Mouse (Mus musculus): Measurements from ENCODE around the gene Bicc1. TPM values are rescaled to one million over a fixed set of nuclear protein-coding genes. Genes with fewer than 3 reads are reported as not detected.

Gene Bicc1
- polyA plus RNA-seq, 1 experiment from 2014 or later: 5.9 TPM

DNA sequence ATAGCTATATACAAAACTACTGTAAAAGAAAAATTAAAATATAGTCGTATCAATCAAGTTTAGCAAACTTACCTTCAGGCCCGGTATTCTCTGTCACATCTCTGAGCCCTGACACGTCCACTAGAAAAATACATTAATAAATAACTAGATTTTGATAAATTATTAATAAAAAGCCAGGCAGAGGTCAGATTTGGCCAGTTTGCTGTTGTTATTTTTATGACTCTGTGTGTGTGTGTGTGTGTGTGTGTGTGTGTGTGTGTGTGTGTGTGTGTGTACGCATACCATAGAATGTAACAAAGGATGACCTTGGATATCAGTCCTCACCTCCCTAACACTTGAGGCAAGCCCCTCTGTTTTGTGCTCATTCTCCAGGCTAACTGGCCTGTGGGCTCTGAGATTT is 22.4 kb upstream of the Bicc1 start:
- Histone ChIP-seq H3K27ac (no peak overlapping the region), H3K4me1 (replicated peaks) (no peaks in the 10 kb centered on the region), H3K9me3 (no peaks in the 10 kb centered on the region), H3K9ac (no peak overlapping the region), H3K27me3 (no peaks in the 10 kb centered on the region), H3K36me3 (no peaks in the 10 kb centered on the region), H3K4me2 (no peak overlapping the region), H3K4me3 (no peak overlapping the region)
- ATAC-seq (ENCODE audit: low FRiP score): no peak
- WGBS: 84% methylated on average over 4 of the region's 4 CpGs

GRCm38 (mm10) chr10:71181091-71181490 is 21.6 kb upstream of the Bicc1 start:
- no peaks in the 10 kb centered on the region for H3K9me3 ChIP-seq
- H3K36me3 ChIP-seq: no peaks in the 10 kb centered on the region
- ATAC-seq (ENCODE audit: low FRiP score): no peak
- no peak overlapping the region for H3K27ac ChIP-seq
- no peak overlapping the region for H3K9ac ChIP-seq
- no peaks in the 10 kb centered on the region for H3K27me3 ChIP-seq
- WGBS: 82% methylated on average over 2 of the region's 2 CpGs
- H3K4me2 ChIP-seq: no peak overlapping the region
- H3K4me1 ChIP-seq (replicated peaks): no peaks in the 10 kb centered on the region
- no peak overlapping the region for H3K4me3 ChIP-seq

DNA sequence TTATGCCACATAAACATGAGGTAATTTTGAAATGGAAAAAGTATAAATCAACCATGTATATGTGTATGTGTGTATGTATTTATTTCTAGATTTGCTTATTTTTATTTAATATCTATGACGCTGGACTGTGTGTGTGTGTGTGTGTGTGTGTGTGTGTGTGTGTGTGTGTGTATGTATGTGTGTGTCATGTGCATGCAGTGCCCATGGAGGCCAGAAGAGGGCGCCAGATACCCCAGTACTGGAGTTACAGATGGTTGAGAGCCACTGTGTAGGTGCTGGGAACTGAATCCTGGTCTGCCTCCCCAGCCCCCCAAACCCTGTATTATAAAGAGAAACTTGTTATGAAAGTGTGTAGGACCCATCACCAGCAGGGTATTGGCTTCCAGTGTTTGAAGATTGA is 20.6 kb upstream of the Bicc1 start:
- Histone ChIP-seq H3K27me3 (no peaks in the 10 kb centered on the region), H3K9me3 (no peaks in the 10 kb centered on the region), H3K27ac (no peak overlapping the region), H3K4me2 (no peak overlapping the region), H3K4me1 (replicated peaks) (no peaks in the 10 kb centered on the region), H3K4me3 (no peak overlapping the region), H3K36me3 (no peaks in the 10 kb centered on the region), H3K9ac (no peak overlapping the region)
- 84% methylated on average over 2 of the region's 2 CpGs for WGBS
- no peak for ATAC-seq (ENCODE audit: low FRiP score)

- H3K4me1 ChIP-seq (replicated peaks): no peaks in the 10 kb centered on the region
- H3K4me3 ChIP-seq: no peak overlapping the region
- H3K4me2 ChIP-seq: no peak overlapping the region
- H3K27me3 ChIP-seq: no peaks in the 10 kb centered on the region
- no peak for ATAC-seq (ENCODE audit: low FRiP score)
- 90% methylated on average over 7 of the region's 7 CpGs for WGBS
- H3K36me3 ChIP-seq: no peaks in the 10 kb centered on the region
- H3K9me3 ChIP-seq: no peaks in the 10 kb centered on the region
- no peak overlapping the region for H3K9ac ChIP-seq
- H3K27ac ChIP-seq: no peak overlapping the region
These were observed 17.7 kb upstream of the Bicc1 start for GRCm38 (mm10) chr10:71177201-71177600.

DNA sequence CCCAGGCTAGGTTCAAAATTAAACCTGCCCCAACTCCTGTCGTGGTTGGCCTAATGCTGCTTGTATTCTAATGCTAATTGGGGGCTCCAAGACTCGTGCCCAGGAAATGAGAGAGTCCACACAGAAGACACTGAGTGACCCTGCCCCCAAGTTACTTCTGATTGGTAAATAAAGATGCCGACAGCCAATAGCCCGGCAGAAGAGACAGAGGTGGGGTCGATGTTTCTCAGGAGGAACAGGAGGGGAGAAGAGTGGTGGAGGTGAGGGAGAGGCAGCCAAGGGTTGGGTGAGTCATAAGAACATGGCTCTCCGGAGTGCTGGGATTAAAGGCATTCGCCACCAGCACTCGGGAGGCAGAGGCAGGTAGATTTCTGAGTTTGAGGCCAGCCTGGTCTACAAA is 16.8 kb upstream of the Bicc1 start:
- Histone ChIP-seq H3K9me3 (no peaks in the 10 kb centered on the region), H3K27ac (no peak overlapping the region), H3K4me1 (replicated peaks) (no peaks in the 10 kb centered on the region), H3K9ac (no peak overlapping the region), H3K4me2 (no peak overlapping the region), H3K36me3 (no peaks in the 10 kb centered on the region), H3K4me3 (no peak overlapping the region), H3K27me3 (no peaks in the 10 kb centered on the region)
- 76% methylated on average over 8 of the region's 8 CpGs for WGBS
- no peak for ATAC-seq (ENCODE audit: low FRiP score)

DNA sequence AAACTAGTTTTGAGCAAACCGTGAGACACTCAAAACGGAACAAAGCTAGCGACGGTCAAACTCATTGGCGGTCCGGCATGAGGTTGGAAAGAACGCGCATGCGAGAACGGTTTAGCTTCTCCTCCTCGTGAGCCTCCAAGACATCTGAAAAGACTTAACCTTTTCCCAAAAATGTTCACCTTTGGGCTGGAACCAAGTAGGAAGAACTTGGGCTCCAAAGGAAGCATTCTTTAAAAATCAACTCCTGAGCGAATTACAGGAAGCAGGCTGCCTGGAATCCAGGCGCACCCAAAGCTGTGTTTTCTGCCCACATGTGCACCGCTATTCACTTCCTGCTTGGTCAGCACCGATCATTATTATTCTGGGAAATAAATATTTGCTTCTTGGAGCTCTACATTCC is 15.8 kb upstream of the Bicc1 start:
- Histone ChIP-seq H3K9me3 (no peaks in the 10 kb centered on the region), H3K9ac (no peak overlapping the region), H3K36me3 (no peaks in the 10 kb centered on the region), H3K27ac (no peak overlapping the region), H3K4me2 (no peak overlapping the region), H3K4me3 (no peak overlapping the region), H3K27me3 (no peaks in the 10 kb centered on the region), H3K4me1 (replicated peaks) (no peaks in the 10 kb centered on the region)
- 96% methylated on average over 15 of the region's 15 CpGs for WGBS
- no peak for ATAC-seq (ENCODE audit: low FRiP score)

DNA sequence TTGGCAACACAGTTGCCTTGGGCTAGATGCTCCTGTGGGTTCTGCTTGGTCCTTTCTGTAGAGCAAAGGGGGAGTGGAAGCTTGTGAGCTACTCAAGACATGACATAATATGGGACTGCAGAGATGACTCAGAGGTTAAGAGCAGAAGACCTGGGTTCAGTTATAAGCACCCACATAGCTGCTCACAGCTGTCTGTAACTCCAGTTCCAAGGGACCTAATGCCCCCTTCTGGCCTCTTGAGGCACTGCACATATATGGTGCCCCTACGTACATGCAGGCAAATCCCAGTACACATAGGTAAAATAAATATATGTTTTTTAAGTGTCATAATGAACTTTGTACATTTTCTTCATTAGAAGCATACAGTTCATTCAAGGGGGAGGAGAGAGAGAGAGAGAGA is 11.9 kb upstream of the Bicc1 start:
- Histone ChIP-seq H3K27ac (no peak overlapping the region), H3K4me3 (no peak overlapping the region), H3K4me2 (no peak overlapping the region), H3K27me3 (no peaks in the 10 kb centered on the region), H3K36me3 (no peaks in the 10 kb centered on the region), H3K9me3 (no peaks in the 10 kb centered on the region), H3K4me1 (replicated peaks) (no peaks in the 10 kb centered on the region), H3K9ac (no peak overlapping the region)
- ATAC-seq (ENCODE audit: low FRiP score): no peak
- WGBS: 100% methylated on average over 1 of the region's 1 CpGs

DNA sequence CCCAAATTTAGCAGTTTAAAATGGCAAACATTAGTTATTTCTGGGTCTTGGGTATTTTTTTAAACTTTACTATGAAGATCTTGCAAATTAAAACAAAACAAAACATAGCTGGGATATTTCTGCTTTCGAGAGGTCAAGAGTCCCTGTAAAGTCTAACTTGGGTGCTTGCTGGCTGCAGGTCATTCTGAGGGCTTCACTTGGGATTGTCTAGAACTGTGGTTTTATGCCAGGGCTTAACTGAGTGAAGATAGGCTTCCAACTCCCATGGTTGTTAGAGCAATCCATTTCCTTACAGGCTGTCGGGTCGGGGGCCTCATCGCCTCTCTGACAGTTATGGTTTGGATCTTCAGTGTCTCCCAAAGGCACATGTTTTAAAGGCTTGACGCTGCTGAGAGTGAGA is 11.3 kb upstream of the Bicc1 start:
- Histone ChIP-seq H3K27ac (no peak overlapping the region), H3K4me1 (replicated peaks) (no peaks in the 10 kb centered on the region), H3K9ac (no peak overlapping the region), H3K9me3 (no peaks in the 10 kb centered on the region), H3K27me3 (no peaks in the 10 kb centered on the region), H3K4me3 (no peak overlapping the region), H3K36me3 (no peaks in the 10 kb centered on the region), H3K4me2 (no peak overlapping the region)
- WGBS: 90% methylated on average over 5 of the region's 5 CpGs
- ATAC-seq (ENCODE audit: low FRiP score): no peak

GRCm38 (mm10) chr10:71169811-71170210 is 10.3 kb upstream of the Bicc1 start:
- H3K27ac ChIP-seq: no peak overlapping the region
- no peaks in the 10 kb centered on the region for H3K36me3 ChIP-seq
- no peaks in the 10 kb centered on the region for H3K4me1 ChIP-seq (replicated peaks)
- no peak overlapping the region for H3K9ac ChIP-seq
- 93% methylated on average over 10 of the region's 10 CpGs for WGBS
- H3K27me3 ChIP-seq: no peaks in the 10 kb centered on the region
- no peak overlapping the region for H3K4me3 ChIP-seq
- H3K4me2 ChIP-seq: no peak overlapping the region
- no peak for ATAC-seq (ENCODE audit: low FRiP score)
- no peaks in the 10 kb centered on the region for H3K9me3 ChIP-seq

GRCm38 (mm10) chr10:71169171-71169570 is 9.7 kb upstream of the Bicc1 start:
- H3K4me2 ChIP-seq: no peak overlapping the region
- no peaks in the 10 kb centered on the region for H3K9me3 ChIP-seq
- ATAC-seq (ENCODE audit: low FRiP score): no peak
- no peak overlapping the region for H3K27ac ChIP-seq
- H3K27me3 ChIP-seq: no peaks in the 10 kb centered on the region
- H3K9ac ChIP-seq: no peak overlapping the region
- WGBS: 61% methylated on average over 4 of the region's 4 CpGs
- no peak overlapping the region for H3K4me3 ChIP-seq
- H3K4me1 ChIP-seq (replicated peaks): no peaks in the 10 kb centered on the region
- no peaks in the 10 kb centered on the region for H3K36me3 ChIP-seq

- WGBS: 78% methylated on average over 12 of the region's 12 CpGs
- H3K4me1 ChIP-seq (replicated peaks): peaks cover 9% of the 10 kb centered on the region
- H3K36me3 ChIP-seq: no peaks in the 10 kb centered on the region
- H3K27ac ChIP-seq: no peak overlapping the region
- H3K9ac ChIP-seq: no peak overlapping the region
- no peak for ATAC-seq (ENCODE audit: low FRiP score)
- H3K4me3 ChIP-seq: no peak overlapping the region
- no peaks in the 10 kb centered on the region for H3K9me3 ChIP-seq
- H3K27me3 ChIP-seq: peaks cover 28% of the 10 kb centered on the region
- no peak overlapping the region for H3K4me2 ChIP-seq
These were observed 949 bp upstream of the Bicc1 start for GRCm38 (mm10) chr10:71160449-71160848.

- Histone ChIP-seq H3K9ac (peak overlapping the region; percentile 78), H3K4me2 (peak overlapping the region; percentile 94), H3K36me3 (no peaks in the 10 kb centered on the region), H3K4me3 (peak overlapping the region; percentile 73), H3K4me1 (replicated peaks) (peaks cover 9% of the 10 kb centered on the region), H3K27me3 (peaks cover 30% of the 10 kb centered on the region), H3K9me3 (no peaks in the 10 kb centered on the region), H3K27ac (peak overlapping the region; percentile 52; the same call in 1 of the 2 replicates)
- peak; percentile 86 for ATAC-seq (ENCODE audit: low FRiP score)
- 0% methylated on average over 53 of the region's 65 CpGs for WGBS
These were observed 392 bp downstream of the Bicc1 start for GRCm38 (mm10) chr10:71158940-71159675.

- ATAC-seq (ENCODE audit: low FRiP score): no peak
- no peak overlapping the region for H3K4me3 ChIP-seq
- 85% methylated on average over 5 of the region's 5 CpGs for WGBS
- H3K4me2 ChIP-seq: no peak overlapping the region
- peaks cover 9% of the 10 kb centered on the region for H3K4me1 ChIP-seq (replicated peaks)
- no peaks in the 10 kb centered on the region for H3K36me3 ChIP-seq
- no peak overlapping the region for H3K9ac ChIP-seq
- no peak overlapping the region for H3K27ac ChIP-seq
- peaks cover 23% of the 10 kb centered on the region for H3K27me3 ChIP-seq
- H3K9me3 ChIP-seq: no peaks in the 10 kb centered on the region
These were observed 2.9 kb downstream of the Bicc1 start for GRCm38 (mm10) chr10:71156569-71156968.

Measured in hindbrain, embryonic 13.5 days (tissue).